Mouse (Mus musculus): ENCODE data around the gene Fam234a. TPM values are rescaled to one million over a fixed set of nuclear protein-coding genes. Genes with fewer than 3 reads are reported as not detected.
"Not testable (repeated sequence)": the region's sequence is repeated elsewhere in the genome, so short reads cannot be mapped to it uniquely, and the experiment has no call there.

Fam234a gene
- total RNA-seq, 2 experiments from 2014 or later = 1.8 to 3.8 TPM

GRCm38 (mm10) chr17:26188091-26188805 lies 55.8 kb downstream of the Fam234a start:
- ATAC-seq (replicated peaks; ENCODE audit: low FRiP score, poor library complexity, severe bottlenecking) = no peak

- ATAC-seq (replicated peaks; ENCODE audit: low FRiP score, poor library complexity, severe bottlenecking) = no peak
Observed at GRCm38 (mm10) chr17:26187592-26187991, 56.5 kb downstream of the Fam234a start.

- ATAC-seq (replicated peaks; ENCODE audit: low FRiP score, poor library complexity, severe bottlenecking) = no peak
Observed at GRCm38 (mm10) chr17:26181179-26181578, 62.9 kb downstream of the Fam234a start.

DNA sequence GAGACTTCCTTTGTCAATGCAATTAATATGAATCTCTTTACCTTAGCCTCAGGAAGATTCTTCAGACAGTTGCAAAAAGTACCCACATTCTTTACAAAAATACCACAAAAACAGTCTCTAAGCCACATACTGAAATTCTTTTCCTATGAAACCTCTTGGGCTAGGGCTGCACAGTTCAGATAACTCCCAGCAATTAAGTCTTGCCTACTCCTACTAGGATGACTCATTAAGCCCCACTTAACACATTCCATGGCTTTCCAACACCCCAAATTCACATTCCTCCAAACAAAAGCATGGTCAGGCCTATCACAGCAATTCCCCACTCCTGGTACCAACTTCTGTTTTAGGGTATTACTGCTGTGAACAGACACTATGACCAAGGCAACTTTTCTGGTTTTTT lies 65.4 kb downstream of the Fam234a start:
- ATAC-seq (replicated peaks; ENCODE audit: low FRiP score, poor library complexity, severe bottlenecking) = no peak

DNA sequence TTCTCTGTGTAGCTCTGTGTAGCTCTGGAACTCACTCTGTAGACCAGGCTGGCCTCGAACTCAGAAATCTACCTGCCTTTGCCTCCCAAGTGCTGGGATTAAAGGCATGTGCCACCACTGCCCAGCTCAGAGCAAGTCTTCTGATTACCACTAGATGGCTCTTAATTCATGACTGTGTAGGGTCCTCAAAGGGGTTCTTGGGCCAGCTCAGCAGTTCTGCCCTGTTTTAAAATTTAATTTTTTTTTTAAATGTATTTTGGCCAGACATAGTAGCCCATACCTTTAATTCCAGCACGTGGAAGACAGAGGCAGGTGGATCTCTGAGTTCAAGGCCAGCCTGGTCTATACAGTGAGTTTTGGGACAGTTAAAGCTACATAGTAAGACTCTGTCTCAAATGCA lies 68.8 kb downstream of the Fam234a start:
- ATAC-seq (replicated peaks; ENCODE audit: low FRiP score, poor library complexity, severe bottlenecking) = not testable (repeated sequence)

GRCm38 (mm10) chr17:26168039-26168438 lies 76.0 kb downstream of the Fam234a start:
- no peak for ATAC-seq (replicated peaks; ENCODE audit: low FRiP score, poor library complexity, severe bottlenecking)

DNA sequence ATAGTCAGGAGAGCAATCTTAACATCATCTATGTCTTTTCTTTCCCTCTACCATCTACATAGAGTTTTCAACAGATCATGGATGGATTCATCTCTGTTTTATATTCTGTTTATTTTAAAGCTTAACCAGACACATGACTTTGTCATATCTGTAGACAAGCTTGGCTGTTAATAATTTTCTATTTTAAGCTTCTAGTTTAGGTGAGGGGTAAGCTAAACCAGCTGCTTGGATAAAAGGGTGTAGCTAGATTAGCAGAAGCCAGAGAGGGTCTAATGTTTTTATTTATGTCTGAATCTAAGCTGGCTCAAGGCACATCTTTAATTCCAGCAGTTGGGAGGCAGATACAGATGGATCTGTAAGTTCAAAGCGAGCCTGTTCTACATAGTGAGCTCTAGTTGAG lies 81.3 kb downstream of the Fam234a start:
- no peak for ATAC-seq (replicated peaks; ENCODE audit: low FRiP score, poor library complexity, severe bottlenecking)

Other genes with a start within 250 kb of the Fam234a start
- gene Rab11fip3, start 174.7 kb downstream of the Fam234a start, total RNA-seq (2015; ENCODE audit: low replicate concordance) = not detected in 2 replicates
- 0.26 TPM in 1 of 2 replicates, not detected in the other for gene Rab11fip3, start 174.7 kb downstream of the Fam234a start, total RNA-seq (2017; ENCODE audit: low replicate concordance)
- gene Decr2, start 153.9 kb downstream of the Fam234a start, total RNA-seq (2015; ENCODE audit: low replicate concordance) = 1.8 TPM in 1 of 2 replicates, not detected in the other
- gene Decr2, start 153.9 kb downstream of the Fam234a start, total RNA-seq (2017; ENCODE audit: low replicate concordance) = 1.4 TPM in 1 of 2 replicates, not detected in the other
- 3.6 and 5.9 TPM in 2 replicates for gene Nme4, start 148.6 kb downstream of the Fam234a start, total RNA-seq (2015; ENCODE audit: low replicate concordance)
- gene Nme4, start 148.6 kb downstream of the Fam234a start, total RNA-seq (2017; ENCODE audit: low replicate concordance) = 3.4 TPM in 1 of 2 replicates, not detected in the other
- gene Tmem8, start 130.9 kb downstream of the Fam234a start, total RNA-seq (2015; ENCODE audit: low replicate concordance) = 13.0 and 13.8 TPM in 2 replicates
- 6.7 and 8.9 TPM in 2 replicates for gene Tmem8, start 130.9 kb downstream of the Fam234a start, total RNA-seq (2017; ENCODE audit: low replicate concordance)
- 32.3 and 39.3 TPM in 2 replicates for gene Mrpl28, start 120.7 kb downstream of the Fam234a start, total RNA-seq (2015; ENCODE audit: low replicate concordance)
- 27.6 and 30.9 TPM in 2 replicates for gene Mrpl28, start 120.7 kb downstream of the Fam234a start, total RNA-seq (2017; ENCODE audit: low replicate concordance)
- 12.2 and 35.3 TPM in 2 replicates for gene Axin1, start 105.6 kb downstream of the Fam234a start, total RNA-seq (2015; ENCODE audit: low replicate concordance)
- 44.4 and 84.3 TPM in 2 replicates for gene Axin1, start 105.6 kb downstream of the Fam234a start, total RNA-seq (2017; ENCODE audit: low replicate concordance)
- gene Pdia2, start 45.2 kb downstream of the Fam234a start, total RNA-seq (2015; ENCODE audit: low replicate concordance) = 4.7 and 13.4 TPM in 2 replicates
- 4.1 and 24.4 TPM in 2 replicates for gene Pdia2, start 45.2 kb downstream of the Fam234a start, total RNA-seq (2017; ENCODE audit: low replicate concordance)
- gene Rgs11, start 41.3 kb downstream of the Fam234a start, total RNA-seq (2015; ENCODE audit: low replicate concordance) = not detected in 2 replicates
- gene Rgs11, start 41.3 kb downstream of the Fam234a start, total RNA-seq (2017; ENCODE audit: low replicate concordance) = not detected in 2 replicates
- gene Arhgdig, start 36.5 kb downstream of the Fam234a start, total RNA-seq (2015; ENCODE audit: low replicate concordance) = 3.2 TPM in 1 of 2 replicates, not detected in the other
- gene Arhgdig, start 36.5 kb downstream of the Fam234a start, total RNA-seq (2017; ENCODE audit: low replicate concordance) = not detected in 2 replicates
- gene Luc7l, start 8.7 kb upstream of the Fam234a start, total RNA-seq (2015; ENCODE audit: low replicate concordance) = 16.3 and 27.4 TPM in 2 replicates
- gene Luc7l, start 8.7 kb upstream of the Fam234a start, total RNA-seq (2017; ENCODE audit: low replicate concordance) = 45.1 and 70.6 TPM in 2 replicates
- gene Neurl1b, start 170.6 kb upstream of the Fam234a start, total RNA-seq (2015; ENCODE audit: low replicate concordance) = 0.72 and 2.5 TPM in 2 replicates
- gene Neurl1b, start 170.6 kb upstream of the Fam234a start, total RNA-seq (2017; ENCODE audit: low replicate concordance) = 1.5 and 2.4 TPM in 2 replicates

Measured in erythroid progenitor cell, adult 5-6 weeks (primary cell).